14 mouse cellular contexts compared by ENCODE assay signal in genomic region chr11:74874630-74875029, GRCm38 (mm10). TPM values are rescaled to one million over a fixed set of nuclear protein-coding genes. Genes with fewer than 3 reads are reported as not detected.
A peak's percentile ranks its signal among the peaks of the same experiment; 100 is the strongest.
DNase-seq lines count a peak whose midpoint lies in the region; ATAC-seq and TF ChIP-seq lines count a peak whose summit lies in the region.
"Had no signal": no experiment of that assay in that cellular context is flagged by ENCODE, and none has a peak within 500 bp of the region (broad histone marks: within the 10 kb centered on the region; RNA-seq: fewer than 3 reads in every experiment).

No protein-coding gene starts in this region.

- no peaks in the 10 kb centered on the region for H3K36me3 ChIP-seq in limb, embryonic 13.5 days
- H3K36me3 ChIP-seq: hindbrain, embryonic 13.5 days had no signal

- peak; percentile 38 to 43 for DNase-seq in frontal cortex, postnatal 36 days (ENCODE audit: low spot score in 2 of 2)
- no peak for DNase-seq in frontal cortex, postnatal 14 days (ENCODE audit: low spot score in 2 of 2)
- DNase-seq in left cerebral cortex, adult 2 months (ENCODE audit: extremely low spot score in 1 of 2, low spot score in 2 of 2): peak in 1 of 2 experiments; percentile 45
- DNase-seq in left cerebral cortex, postnatal 14 days (ENCODE audit: low spot score in 2 of 2): no peak
- peak; percentile 74 for DNase-seq in cerebellum, adult 9-11 months
- DNase-seq in thymus, adult 18-20 months: no peak
- no peak for DNase-seq in lung, postnatal 14 days
- DNase-seq: adrenal gland, postnatal 10 days; B cell, adult 2 months; embryo, embryonic 11 days; heart, adult 2 months; kidney, postnatal 36 days had no signal

- H3K27ac ChIP-seq in left cerebral cortex, adult 2 months: peak overlapping the region; percentile 40
- peak overlapping the region; percentile 55; the same call in 1 of the 2 replicates for H3K27ac ChIP-seq in limb, embryonic 13.5 days
- H3K27ac ChIP-seq: heart, adult 2 months; hindbrain, embryonic 13.5 days had no signal

- TF ChIP-seq CTCF in left cerebral cortex, adult 2 months (IDR thresholded peaks at IDR 0.05): no peak

- 47% methylated on average over 3 of the region's 3 CpGs for WGBS in limb, embryonic 13.5 days

- no peaks in the 10 kb centered on the region for H3K9me3 ChIP-seq in limb, embryonic 13.5 days
- H3K9me3 ChIP-seq: hindbrain, embryonic 13.5 days had no signal

- intact Hi-C loops in left cerebral cortex, adult 2 months (cut with DNase I): loop anchor here (1.0 kb wide), 1 partner anchor 296 kb away; no protein-coding TSS in a partner anchor
- intact Hi-C loops in left cerebral cortex, postnatal 14 days (cut with DNase I): no loop called here

- H3K4me1 ChIP-seq in limb, embryonic 13.5 days: peaks cover 37% of the 10 kb centered on the region

- peak overlapping the region; percentile 25; the same call in 1 of the 2 replicates for H3K9ac ChIP-seq in limb, embryonic 13.5 days
- H3K9ac ChIP-seq: hindbrain, embryonic 13.5 days had no signal

- ATAC-seq in limb, embryonic 13.5 days (ENCODE audit: low FRiP score, low read depth): no peak

- H3K27me3 ChIP-seq in limb, embryonic 13.5 days: no peaks in the 10 kb centered on the region
- H3K27me3 ChIP-seq: hindbrain, embryonic 13.5 days had no signal

- H3K4me3 ChIP-seq in left cerebral cortex, adult 2 months: no peak overlapping the region
- no peak overlapping the region for H3K4me3 ChIP-seq in limb, embryonic 13.5 days
- H3K4me3 ChIP-seq: heart, adult 2 months; hindbrain, embryonic 13.5 days had no signal

- no peak overlapping the region for H3K4me2 ChIP-seq in limb, embryonic 13.5 days (replicated peaks)
- H3K4me2 ChIP-seq: hindbrain, embryonic 13.5 days had no signal

RNA-seq across cellular contexts. Expression of gene Sgsm2, which starts 22.2 kb away (rescaled TPM):
- 10 to 100 TPM; 83.1 to 94.5 TPM for total RNA-seq in left cerebral cortex, adult 2 months (2021)
- 10 to 100 TPM; 65.9 to 68.4 TPM for total RNA-seq in left cerebral cortex, postnatal 14 days (2021)
- polyA plus RNA-seq in limb, embryonic 13.5 days (2015; fragmentation: Nextera tagmentation; extraction: Ambion mirVana): 4.5 and 6.0 TPM in 2 replicates

RNA-seq across cellular contexts. Expression of gene Tsr1, which starts 23.2 kb away (rescaled TPM):
- total RNA-seq in left cerebral cortex, adult 2 months (2021): 10 to 100 TPM; 28.2 to 34.0 TPM
- 10 to 100 TPM; 29.6 to 33.0 TPM for total RNA-seq in left cerebral cortex, postnatal 14 days (2021)
- polyA plus RNA-seq in limb, embryonic 13.5 days (2015; fragmentation: Nextera tagmentation; extraction: Ambion mirVana): 44.8 and 45.6 TPM in 2 replicates

RNA-seq across cellular contexts. Expression of gene Mnt, which starts 43.9 kb away (rescaled TPM):
- total RNA-seq in left cerebral cortex, adult 2 months (2021): 10 to 100 TPM; 32.4 to 37.3 TPM
- total RNA-seq in left cerebral cortex, postnatal 14 days (2021): 10 to 100 TPM; 31.5 to 32.0 TPM
- polyA plus RNA-seq in limb, embryonic 13.5 days (2015; fragmentation: Nextera tagmentation; extraction: Ambion mirVana): 5.3 and 5.8 TPM in 2 replicates

RNA-seq across cellular contexts. Expression of gene Smg6, which starts 51.0 kb away (rescaled TPM):
- total RNA-seq in left cerebral cortex, adult 2 months (2021): 10 to 100 TPM; 30.9 to 32.6 TPM
- 10 to 100 TPM; 22.0 to 22.9 TPM for total RNA-seq in left cerebral cortex, postnatal 14 days (2021)
- 21.9 and 22.4 TPM in 2 replicates for polyA plus RNA-seq in limb, embryonic 13.5 days (2015; fragmentation: Nextera tagmentation; extraction: Ambion mirVana)

RNA-seq across cellular contexts. Expression of gene Srr, which starts 51.1 kb away (rescaled TPM):
- total RNA-seq in left cerebral cortex, adult 2 months (2021): 10 to 100 TPM; 81.8 to 85.3 TPM
- total RNA-seq in left cerebral cortex, postnatal 14 days (2021): 100 to 1,000 TPM; 101 to 103 TPM
- 29.2 and 30.3 TPM in 2 replicates for polyA plus RNA-seq in limb, embryonic 13.5 days (2015; fragmentation: Nextera tagmentation; extraction: Ambion mirVana)

Comparison
In these comparisons a context has a peak if more than half of its experiments do, and no peak if none do; other contexts are left out.
1. DNase-seq: peak in frontal cortex, postnatal 36 days (2 of 2) and cerebellum, adult 9-11 months (single experiment); none in frontal cortex, postnatal 14 days (0 of 2), left cerebral cortex, postnatal 14 days (0 of 2), thymus, adult 18-20 months (0 of 2) and lung, postnatal 14 days (single experiment).